Mouse (Mus musculus): Measurements from ENCODE around the gene Iqcn.

DNA sequence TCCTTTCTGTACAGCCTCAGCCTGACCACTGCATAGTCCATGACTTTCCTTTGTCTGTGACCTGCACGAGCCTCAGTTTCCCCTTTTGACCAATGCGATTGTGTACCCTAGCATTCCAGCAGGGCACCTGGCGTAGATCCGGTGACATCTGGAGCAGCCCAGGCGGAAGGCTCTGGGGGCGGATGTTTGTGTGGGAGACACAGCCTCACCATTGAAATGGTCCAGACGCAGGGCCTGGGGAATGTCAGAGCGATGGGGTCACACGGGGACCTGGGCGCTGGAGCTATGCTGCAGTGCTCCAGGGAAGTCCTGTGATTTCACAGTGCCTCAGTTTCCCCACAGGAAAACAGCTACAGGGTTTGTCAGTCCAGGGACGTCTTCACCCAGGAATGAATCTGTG is 38.9 kb downstream of the Iqcn start:
- TF ChIP-seq ETS1 (IDR thresholded peaks at IDR 0.05; ENCODE audit: low read depth, low read length) (no peak), CTCF (IDR thresholded peaks at IDR 0.05 in 2 of 3, conservative IDR thresholded peaks at IDR 0.05 in 1 of 3; ENCODE audit: control insufficient read depth in 1 of 3, insufficient read depth in 1 of 3, low read depth in 2 of 3, low read length in 3 of 3, poor library complexity in 1 of 3, severe bottlenecking in 1 of 3) (no peak), ZKSCAN1 (IDR thresholded peaks at IDR 0.05; ENCODE audit: low read depth, low read length) (no peak), ZC3H11A (IDR thresholded peaks at IDR 0.05; ENCODE audit: low read depth, low read length) (no peak), ZNF384 (IDR thresholded peaks at IDR 0.05; ENCODE audit: low read depth, low read length) (no peak), CHD1 (IDR thresholded peaks at IDR 0.05; ENCODE audit: low read depth, low read length) (no peak), GATA1 (IDR thresholded peaks at IDR 0.05; ENCODE audit: low read depth, low read length) (no peak), TCF12 (IDR thresholded peaks at IDR 0.05; ENCODE audit: low read depth, low read length) (no peak), JUND (IDR thresholded peaks at IDR 0.05; ENCODE audit: low read depth, low read length) (no peak), KAT2A (conservative IDR thresholded peaks at IDR 0.05; ENCODE audit: low read depth, low read length) (no peak), USF1 (IDR thresholded peaks at IDR 0.05; ENCODE audit: low read depth, low read length) (no peak), MAX (IDR thresholded peaks at IDR 0.05; ENCODE audit: low read length) (no peak), MAZ (IDR thresholded peaks at IDR 0.05; ENCODE audit: low read depth, low read length) (no peak)
